Mouse (Mus musculus) hindbrain, postnatal 0 days (tissue): Measurements from ENCODE around the gene Trip6. TPM values are rescaled to one million over a fixed set of nuclear protein-coding genes. Genes with fewer than 3 reads are reported as not detected.

Experiments
- ATAC-seq: fragments of 200-750 bp; cut with Nextera tagmentation; 2 replicates; pipeline ENCODE4 v1.8.0; 2017; ENCODE audit warnings: mild to moderate bottlenecking, moderate TSS enrichment, moderate library complexity
- DNase-seq: peaks from one replicate; pipeline ENCODE4 v3.0.0-alpha.2; 2015; ENCODE audit warnings: low spot score
- H3K27ac ChIP-seq: fragments of 300-500 bp; sonication (generic); 2 replicates; pipeline ENCODE4 v1.5.1; 2014; ENCODE audit warnings: mild to moderate bottlenecking
- H3K27me3 ChIP-seq: fragments of 300-500 bp; sonication (generic); 2 replicates; pipeline ENCODE4 v1.6.1; 2014; ENCODE audit warnings: low read length, mixed read lengths; ENCODE audit not compliant: insufficient read depth
- H3K36me3 ChIP-seq: fragments of 300-500 bp; sonication (generic); 2 replicates; pipeline ENCODE4 v1.6.1; 2014; ENCODE audit warnings: low read length, mixed read lengths; ENCODE audit not compliant: insufficient read depth
- H3K4me1 ChIP-seq: fragments of 300-500 bp; sonication (generic); 2 replicates; pipeline ENCODE4 v1.6.1; 2014; ENCODE audit warnings: antibody characterized with exemption, low read length, mixed read lengths; ENCODE audit not compliant: insufficient read depth
- H3K4me2 ChIP-seq: fragments of 300-500 bp; sonication (generic); 2 replicates; pipeline ENCODE4 v1.6.1; 2014; ENCODE audit warnings: low read depth, mild to moderate bottlenecking, low read length, moderate library complexity, mixed read lengths
- H3K4me3 ChIP-seq: fragments of 300-500 bp; sonication (generic); 2 replicates; pipeline ENCODE4 v1.5.1; 2014; ENCODE audit warnings: low read length
- H3K9ac ChIP-seq: fragments of 300-500 bp; sonication (generic); replicated peaks from 2 replicates; pipeline ENCODE4 v1.6.1; 2014; ENCODE audit warnings: mild to moderate bottlenecking, low read length, moderate library complexity, mixed read lengths
- H3K9me3 ChIP-seq: fragments of 300-500 bp; sonication (generic); 2 replicates; pipeline ENCODE4 v1.6.1; 2016; ENCODE audit warnings: low read length, mixed read lengths
- CTCF ChIP-seq: IDR thresholded peaks from 2 replicates; pipeline ENCODE4 v1.5.1; 2016; ENCODE audit warnings: antibody characterized with exemption, control low read depth, low read depth
- WGBS: fragments of 180-500 bp; shearing (Covaris S2); extraction: QIAGEN DNeasy Blood & Tissue Kit; methylation state at CpG from one replicate; pipeline ENCODE4 v1.1.7; 2014; 5-methylcytosine and 5-hydroxymethylcytosine counted together
- polyA plus RNA-seq: library from polyadenylated mRNA; unstranded; fragments of >200 nt; fragmentation: Nextera tagmentation; extraction: Ambion mirVana; gene quantifications from 2 replicates; pipeline ENCODE4 v1.2.1, GENCODE M21; 2015
- total RNA-seq: library from RNA; depleted of rRNA; stranded (reverse); fragments of >200 nt; gene quantifications from 2 replicates; pipeline ENCODE4 v1.2.3, GENCODE M21; 2014

Gene Trip6
- total and polyA plus RNA-seq, 2 experiments from 2014 or later, result 15.0 to 15.5 TPM

DNA sequence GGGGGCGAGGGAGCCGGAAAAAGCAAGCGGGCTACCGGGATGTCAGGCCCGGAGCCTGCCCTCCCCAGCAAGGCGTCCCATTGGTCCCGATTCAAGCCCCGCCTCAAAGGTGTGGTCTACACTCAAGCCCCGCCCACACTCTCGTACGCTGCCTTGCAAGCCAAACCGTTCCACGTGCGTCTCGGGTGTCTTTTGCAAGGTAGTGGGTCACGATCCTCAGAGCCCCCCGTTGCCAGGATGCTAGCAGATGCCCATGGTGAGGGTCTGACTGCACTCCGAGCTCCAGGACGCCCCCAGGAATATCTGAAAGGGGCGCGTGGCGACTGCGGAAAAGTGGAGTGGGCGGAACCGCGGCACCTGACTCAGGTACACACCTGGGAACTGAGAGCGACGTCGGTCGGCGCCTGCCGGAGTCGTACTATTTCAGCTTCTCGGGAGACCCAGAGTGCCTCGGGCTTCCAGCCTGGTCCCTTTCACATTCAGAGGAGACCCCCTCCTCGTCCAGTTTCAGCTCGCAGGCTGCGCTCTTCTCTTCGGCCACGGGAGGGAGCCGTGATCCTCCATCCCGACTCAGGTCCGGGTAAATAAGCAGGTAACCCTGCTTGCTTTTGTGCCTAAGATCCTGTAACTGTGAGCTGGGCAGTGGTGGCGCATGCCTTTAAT, 19.4 kb upstream of the Trip6 start, which contains the start of gene Slc12a9:
Gene Slc12a9 (minus strand): TSS at position 86 of the 663 bp plus-strand sequence.
- peak; percentile 86 for TF ChIP-seq CTCF
- H3K4me1 ChIP-seq, result no peaks in the 10 kb centered on the region
- WGBS, result 0% methylated on average over 44 of the region's 44 CpGs

DNA sequence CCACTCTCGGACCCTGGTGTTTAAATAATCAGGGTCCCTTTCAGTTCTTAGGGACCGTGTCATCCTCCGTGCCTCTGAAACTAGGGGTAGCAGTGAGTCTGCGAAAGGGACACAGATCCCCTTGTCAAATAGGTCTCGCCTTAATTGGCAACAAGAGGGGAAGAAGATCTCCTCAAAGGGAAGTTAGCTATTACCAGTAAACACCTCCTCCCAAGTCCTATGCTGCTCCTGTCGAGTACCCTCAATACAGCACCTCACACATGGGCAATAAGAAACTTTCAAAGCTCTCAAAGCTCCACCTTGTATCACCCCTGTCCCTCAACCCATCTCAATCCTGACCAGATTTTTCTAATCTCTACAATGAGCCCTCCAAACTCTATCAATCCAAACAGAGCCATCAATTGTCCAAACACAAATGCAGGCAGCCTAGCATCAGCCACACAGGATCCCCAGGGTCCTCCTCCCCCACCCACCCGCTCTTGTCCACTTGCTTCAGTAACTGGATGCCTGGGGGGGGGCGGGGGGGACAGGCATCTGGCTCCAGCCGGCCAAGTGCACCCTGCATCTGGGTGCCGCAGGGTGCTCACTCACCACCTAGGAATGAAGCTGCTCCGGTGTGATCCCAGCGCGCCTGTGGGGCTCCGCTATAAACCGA, 18.8 kb upstream of the Trip6 start:
- ATAC-seq (peak; percentile 66), DNase-seq (no peak)
- H3K9ac ChIP-seq, result peak overlapping the region; percentile 64
- 16% methylated on average over 15 of the region's 15 CpGs for WGBS
- H3K4me1 ChIP-seq, result no peaks in the 10 kb centered on the region
- H3K9me3 ChIP-seq, result no peaks in the 10 kb centered on the region
- H3K4me2 ChIP-seq, result peak overlapping the region; percentile 95
- H3K27me3 ChIP-seq, result no peaks in the 10 kb centered on the region
- peak overlapping the region; percentile 58 for H3K4me3 ChIP-seq
- no peak for TF ChIP-seq CTCF
- H3K36me3 ChIP-seq, result 0 out of 2 replicates have a peak, but pooled peaks cover under 1% of the 10 kb centered on the region
- H3K27ac ChIP-seq, result peak overlapping the region; percentile 60

More for the DNA sequence above, 19.4 kb upstream of the Trip6 start, which contains the start of gene Slc12a9:
- Histone ChIP-seq H3K4me3 (peak within 1 kb of the TSS; percentile 58), H3K27me3 (no peaks in the 10 kb centered on the region), H3K27ac (peak within 1 kb of the TSS; percentile 60), H3K9ac (peak within 1 kb of the TSS; percentile 64), H3K4me2 (peak within 1 kb of the TSS; percentile 95), H3K36me3 (no peaks in the 10 kb centered on the region), H3K9me3 (no peaks in the 10 kb centered on the region)
- ATAC-seq, result peak; percentile 93
- peak; percentile 97 for DNase-seq

DNA sequence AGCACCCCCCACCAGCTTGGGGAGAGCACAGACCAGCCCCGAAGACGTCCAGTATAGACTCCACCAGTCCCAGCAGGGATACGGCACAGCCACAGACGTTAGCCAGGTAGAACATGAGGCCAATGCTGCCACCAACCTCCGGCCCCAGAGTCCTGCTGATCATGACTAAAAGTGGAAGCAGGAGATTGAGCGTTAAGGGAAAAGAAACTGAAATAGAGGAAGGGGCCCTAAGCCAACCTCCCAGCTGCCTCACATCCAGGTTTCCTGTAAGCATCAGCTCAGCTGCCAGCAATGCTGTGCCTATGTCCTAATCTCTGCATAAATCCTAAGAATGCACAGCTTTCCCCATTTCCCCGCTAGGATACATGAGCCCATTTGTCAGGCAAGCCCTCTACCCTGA, 16.7 kb upstream of the Trip6 start:
- ATAC-seq (no peak), DNase-seq (no peak)
- no peak overlapping the region for H3K4me3 ChIP-seq
- no peaks in the 10 kb centered on the region for H3K27me3 ChIP-seq
- peaks cover 5% of the 10 kb centered on the region; the same call in 1 of the 2 replicates for H3K36me3 ChIP-seq
- no peak overlapping the region for H3K4me2 ChIP-seq
- no peaks in the 10 kb centered on the region for H3K9me3 ChIP-seq
- no peak for TF ChIP-seq CTCF
- no peak overlapping the region for H3K27ac ChIP-seq
- H3K4me1 ChIP-seq, result no peaks in the 10 kb centered on the region
- no peak overlapping the region for H3K9ac ChIP-seq
- 90% methylated on average over 7 of the region's 7 CpGs for WGBS

- Histone ChIP-seq H3K9ac (no peak overlapping the region), H3K27ac (no peak overlapping the region), H3K4me3 (no peak overlapping the region), H3K36me3 (peaks cover 33% of the 10 kb centered on the region), H3K4me2 (no peak overlapping the region), H3K27me3 (no peaks in the 10 kb centered on the region), H3K9me3 (no peaks in the 10 kb centered on the region), H3K4me1 (no peaks in the 10 kb centered on the region)
- DNase-seq (no peak), ATAC-seq (no peak)
- no peak for TF ChIP-seq CTCF
- 90% methylated on average over 3 of the region's 3 CpGs for WGBS
Observed at GRCm38 (mm10) chr5:137320996-137321395, 6.8 kb upstream of the Trip6 start.

GRCm38 (mm10) chr5:137318570-137318969, 4.4 kb upstream of the Trip6 start:
- Histone ChIP-seq H3K27ac (no peak overlapping the region), H3K27me3 (no peaks in the 10 kb centered on the region), H3K9me3 (no peaks in the 10 kb centered on the region), H3K4me1 (no peaks in the 10 kb centered on the region), H3K4me2 (no peak overlapping the region), H3K9ac (no peak overlapping the region), H3K4me3 (no peak overlapping the region), H3K36me3 (peaks cover 33% of the 10 kb centered on the region; the same call in 1 of the 2 replicates)
- ATAC-seq (no peak), DNase-seq (no peak)
- no peak for TF ChIP-seq CTCF
- WGBS, result 100% methylated on average over 1 of the region's 1 CpGs

DNA sequence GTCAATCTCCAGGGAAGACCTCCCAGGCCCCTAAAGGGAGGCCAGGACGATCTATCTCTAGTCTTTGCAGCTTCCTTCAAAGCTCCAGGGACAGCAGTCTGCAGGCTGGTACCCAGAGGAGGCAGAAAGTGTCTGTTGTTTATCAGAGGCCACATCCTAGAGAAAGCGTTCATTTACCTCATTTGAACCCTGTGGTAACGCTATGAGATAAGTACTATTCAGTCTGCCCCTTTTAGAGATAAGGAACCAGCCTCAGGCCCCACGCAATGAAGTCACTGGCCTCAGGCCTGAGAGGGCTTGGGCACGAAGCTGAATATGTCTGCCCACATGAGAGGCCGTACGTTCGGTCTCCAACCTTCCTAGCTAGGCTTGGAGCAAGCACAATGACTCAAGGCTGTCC, 3.2 kb upstream of the Trip6 start:
- Histone ChIP-seq H3K9ac (no peak overlapping the region), H3K9me3 (no peaks in the 10 kb centered on the region), H3K4me2 (no peak overlapping the region), H3K27me3 (no peaks in the 10 kb centered on the region), H3K4me1 (no peaks in the 10 kb centered on the region), H3K27ac (no peak overlapping the region), H3K36me3 (peaks cover 27% of the 10 kb centered on the region; the same call in 1 of the 2 replicates), H3K4me3 (no peak overlapping the region)
- ATAC-seq (no peak), DNase-seq (no peak)
- TF ChIP-seq CTCF, result no peak
- 93% methylated on average over 8 of the region's 8 CpGs for WGBS
